Mouse (Mus musculus) C2C12 (cell line): ENCODE results near the gene B9d2. TPM values are rescaled to one million over a fixed set of nuclear protein-coding genes. Genes with fewer than 3 reads are reported as not detected.

Experiments
- H3K27me3 ChIP-seq: one replicate; pipeline ENCODE4 v1.6.1; 2011; ENCODE audit not compliant: control insufficient read depth, insufficient read depth, insufficient read length
- H3K36me3 ChIP-seq: one replicate; pipeline ENCODE4 v1.6.1; 2011; ENCODE audit not compliant: control insufficient read depth, insufficient read depth
- H3K4me3 ChIP-seq: one replicate; pipeline ENCODE4 v1.5.1; 2011; ENCODE audit warnings: mild to moderate bottlenecking, control low read depth; ENCODE audit not compliant: poor library complexity, insufficient read depth, severe bottlenecking
- H3K79me2 ChIP-seq: one replicate; pipeline ENCODE4 v1.6.1; 2011; ENCODE audit not compliant: control insufficient read depth, insufficient read depth
- H3K79me3 ChIP-seq: one replicate; pipeline ENCODE4 v1.6.1; 2011; ENCODE audit warnings: low read depth, control low read depth
- H3ac ChIP-seq: one replicate; pipeline ENCODE3; 2011; ENCODE audit warnings: low read depth; ENCODE audit not compliant: control insufficient read depth, insufficient read length
- CEBPB ChIP-seq: IDR thresholded peaks from one replicate; pipeline ENCODE4 v1.6.1; 2011; ENCODE audit warnings: low read depth, mild to moderate bottlenecking, control low read depth, moderate library complexity
- CTCF ChIP-seq: IDR thresholded peaks from one replicate; pipeline ENCODE4 v1.5.1; 2011; ENCODE audit not compliant: control insufficient read depth, insufficient read depth, insufficient read length
- FOSL1 ChIP-seq: IDR thresholded peaks from one replicate; pipeline ENCODE4 v1.8.0; 2011; ENCODE audit warnings: mild to moderate bottlenecking, low read length; ENCODE audit not compliant: poor library complexity, insufficient read depth, severe bottlenecking
- MAX ChIP-seq: IDR thresholded peaks from one replicate; pipeline ENCODE4 v1.6.1; 2011; ENCODE audit warnings: mild to moderate bottlenecking, control low read depth
- MYOD1 ChIP-seq: IDR thresholded peaks from one replicate; pipeline ENCODE4 v1.6.1; 2011; ENCODE audit warnings: low read depth; ENCODE audit not compliant: control insufficient read depth, insufficient read length
- MYOG ChIP-seq: IDR thresholded peaks from one replicate; pipeline ENCODE4 v1.6.1; 2011; ENCODE audit not compliant: control insufficient read depth, insufficient read length; ENCODE audit errors: extremely low read depth
- USF1 ChIP-seq: IDR thresholded peaks from one replicate; pipeline ENCODE4 v1.6.1; 2011; ENCODE audit warnings: low read depth, mild to moderate bottlenecking, control low read depth, moderate library complexity
- long read RNA-seq, 2 experiments: library from polyadenylated mRNA; unstranded; transcript quantifications; one replicate each; pipeline ENCODE4 v2.0.0; 2019 to 2020
- polyA plus RNA-seq: library from polyadenylated mRNA; unstranded; fragments of >200 nt; fragmentation: generic; extraction: Trizol; gene quantifications from one replicate; pipeline ENCODE4 v1.2.1, GENCODE M21; 2012; ENCODE audit warnings: missing spikeins

Gene B9d2
- 33.0 TPM for polyA plus RNA-seq
- long read RNA-seq, experiment 1, transcript B9d2-203 (4 exons, 995 nt) = major isoform, 28 of 30 reads
- long read RNA-seq, experiment 1, partial matches to known transcripts = 1 of 30 reads
- long read RNA-seq, experiment 1, other reads (novel, unspliced or antisense) = 1 of 30 reads
- long read RNA-seq, experiment 2, transcript B9d2-203 (4 exons, 995 nt) = major isoform, 5 of 5 reads
- long read RNA-seq, experiment 2, partial matches to known transcripts = 0 of 5 reads
- long read RNA-seq, experiment 2, other reads (novel, unspliced or antisense) = 0 of 5 reads

DNA sequence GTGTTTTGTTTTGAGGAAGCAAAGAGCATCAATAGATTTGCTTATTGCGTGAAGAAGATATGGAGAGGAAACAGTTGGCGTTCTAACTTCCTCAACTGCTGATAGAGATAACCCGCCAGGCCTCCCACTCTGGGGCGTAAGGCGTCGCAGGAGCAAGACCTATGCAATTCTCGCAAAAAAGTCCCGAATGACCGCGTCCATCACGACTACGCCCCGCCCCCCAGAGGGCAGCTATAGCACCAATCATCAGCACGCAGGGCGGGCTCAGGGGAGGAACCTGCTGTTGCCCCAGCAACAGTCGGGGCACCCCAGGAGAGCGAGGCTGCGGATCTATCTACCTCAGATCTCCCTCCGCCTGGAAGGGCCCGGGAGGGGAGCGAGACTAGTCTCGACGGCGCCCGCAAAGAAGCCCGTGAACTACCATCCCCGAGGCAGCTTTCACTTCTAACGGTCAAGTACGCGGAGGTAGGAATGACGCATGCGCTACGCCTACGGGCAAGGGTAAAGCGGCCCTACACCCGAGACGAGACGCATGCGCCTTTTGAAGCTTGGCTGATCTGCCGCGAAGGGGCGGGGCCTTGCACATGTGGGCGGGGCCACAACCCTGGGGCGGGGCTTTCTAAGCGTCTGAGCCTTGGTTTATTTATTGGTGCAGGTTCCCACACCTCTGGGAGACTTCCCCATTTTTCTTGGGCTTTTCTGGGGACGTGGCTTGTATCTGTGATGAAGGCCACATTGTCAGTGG, at the start of gene B9d2:
TSS of gene B9d2 (plus strand) at position 267 of the 745 bp plus-strand sequence.
- Histone ChIP-seq H3K27me3 (no peaks in the 10 kb centered on the region), H3K36me3 (no peaks in the 10 kb centered on the region), H3K4me3 (peak within 1 kb of the TSS; percentile 36), H3K79me2 (no peaks in the 10 kb centered on the region), H3K79me3 (no peaks in the 10 kb centered on the region), H3ac (peak within 1 kb of the TSS; percentile 71)
- no peak for TF ChIP-seq FOSL1
- TF ChIP-seq MAX = no peak
- TF ChIP-seq MYOG = no peak
- no peak for TF ChIP-seq CTCF
- TF ChIP-seq CEBPB = no peak
- no peak for TF ChIP-seq MYOD1
- no peak for TF ChIP-seq USF1

DNA sequence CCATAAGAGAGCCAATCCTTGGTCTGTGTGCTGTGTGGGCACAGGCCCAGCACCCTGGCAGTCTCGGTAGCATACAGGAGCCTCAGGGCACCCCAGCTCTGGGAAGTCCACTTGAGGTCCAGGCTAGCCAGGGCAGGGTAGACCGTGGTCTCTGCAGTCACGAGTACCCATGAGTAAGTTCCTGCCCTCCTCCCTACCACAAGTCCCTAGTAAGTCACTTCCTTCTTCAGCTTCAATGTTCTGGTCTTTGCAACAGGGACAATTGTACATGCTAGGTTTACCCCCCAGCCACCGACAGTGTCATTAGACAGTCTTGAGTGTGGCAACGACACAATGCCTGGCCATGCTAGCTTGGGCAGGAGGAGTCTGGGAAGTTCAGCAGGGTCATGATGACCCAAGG, 47.9 kb upstream of the B9d2 start:
- TF ChIP-seq USF1 (no peak), MYOG (no peak), MYOD1 (no peak), FOSL1 (no peak), CEBPB (no peak), MAX (no peak), CTCF (no peak)
- Histone ChIP-seq H3K79me2 (no peaks in the 10 kb centered on the region), H3K27me3 (no peaks in the 10 kb centered on the region), H3K79me3 (no peaks in the 10 kb centered on the region), H3K4me3 (no peak overlapping the region), H3ac (no peak overlapping the region), H3K36me3 (no peaks in the 10 kb centered on the region)

DNA sequence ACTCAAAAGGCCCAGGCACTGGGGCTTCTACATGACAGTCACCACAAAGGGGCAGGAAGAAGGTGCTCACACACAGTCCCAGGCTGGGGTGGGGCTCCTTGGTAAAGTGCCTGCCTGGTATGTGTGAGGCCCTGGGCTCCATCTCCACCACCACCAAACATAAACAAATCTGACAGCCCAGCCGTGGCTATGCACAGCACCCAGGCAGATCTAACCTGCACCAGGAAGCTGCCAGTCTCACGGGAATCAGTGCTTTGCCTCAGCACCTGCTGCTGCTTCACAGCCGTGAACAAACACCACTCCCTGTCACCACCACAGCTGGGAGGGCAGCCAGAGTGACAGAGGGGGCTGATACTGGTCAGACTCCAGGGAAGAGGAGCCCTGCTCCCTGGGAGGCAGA, 44.2 kb upstream of the B9d2 start:
- no peaks in the 10 kb centered on the region for H3K79me3 ChIP-seq
- H3ac ChIP-seq = no peak overlapping the region
- no peak overlapping the region for H3K4me3 ChIP-seq
- peak; percentile 87 for TF ChIP-seq MYOD1
- no peak for TF ChIP-seq CTCF
- no peaks in the 10 kb centered on the region for H3K36me3 ChIP-seq
- no peaks in the 10 kb centered on the region for H3K79me2 ChIP-seq
- H3K27me3 ChIP-seq = no peaks in the 10 kb centered on the region

GRCm38 (mm10) chr7:25637099-25637498, 43.5 kb upstream of the B9d2 start:
- TF ChIP-seq CEBPB (no peak), MAX (no peak), CTCF (no peak), FOSL1 (no peak), USF1 (no peak), MYOG (no peak), MYOD1 (no peak)
- Histone ChIP-seq H3K4me3 (no peak overlapping the region), H3K79me3 (no peaks in the 10 kb centered on the region), H3K36me3 (no peaks in the 10 kb centered on the region), H3K27me3 (no peaks in the 10 kb centered on the region), H3K79me2 (no peaks in the 10 kb centered on the region), H3ac (no peak overlapping the region)

DNA sequence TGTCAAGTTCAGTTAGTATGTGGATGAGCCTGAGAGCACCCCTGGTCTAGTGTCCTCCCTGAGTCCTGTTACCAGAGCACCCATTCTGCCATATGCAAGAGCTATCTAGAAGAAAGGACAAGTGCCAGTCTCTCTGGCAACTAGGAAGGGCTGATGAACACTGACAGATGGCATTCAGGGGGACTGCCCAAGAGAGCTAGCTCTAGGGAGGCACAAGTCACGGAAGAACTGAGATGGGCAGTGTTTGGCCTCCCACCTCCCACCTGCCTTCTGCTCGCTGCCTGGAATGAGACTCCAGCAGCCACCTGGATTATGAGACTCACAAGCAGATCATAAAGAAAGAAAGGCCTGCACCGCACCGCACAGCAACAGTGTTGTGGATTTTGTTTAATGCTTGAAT, 40.8 kb upstream of the B9d2 start:
- TF ChIP-seq MYOG (no peak), USF1 (no peak), FOSL1 (no peak), CTCF (no peak), MYOD1 (no peak), CEBPB (no peak), MAX (no peak)
- Histone ChIP-seq H3ac (no peak overlapping the region), H3K79me3 (no peaks in the 10 kb centered on the region), H3K4me3 (no peak overlapping the region), H3K79me2 (no peaks in the 10 kb centered on the region), H3K36me3 (no peaks in the 10 kb centered on the region), H3K27me3 (no peaks in the 10 kb centered on the region)
